Mouse (Mus musculus): ENCODE results near the gene Cxadr. TPM values are rescaled to one million over a fixed set of nuclear protein-coding genes. Genes with fewer than 3 reads are reported as not detected.

The Cxadr gene
- polyA plus RNA-seq, 1 experiment from 2014 or later = 24.5 TPM

- 71% methylated on average over 9 of the region's 9 CpGs for WGBS (ENCODE audit: insufficient replicate concordance)
- Histone ChIP-seq H3K9ac (ENCODE audit: low read depth, low read length) (no peak overlapping the region), H3K4me3 (ENCODE audit: low read depth, low read length) (no peak overlapping the region), H3K9me3 (replicated peaks; ENCODE audit: control insufficient read depth, low read length) (no peaks in the 10 kb centered on the region), H3K27me3 (ENCODE audit: control insufficient read depth, insufficient read depth, low read length) (no peaks in the 10 kb centered on the region), H3K27ac (ENCODE audit: low read depth, low read length) (no peak overlapping the region), H3K36me3 (ENCODE audit: control insufficient read depth, insufficient read depth, low read length) (no peaks in the 10 kb centered on the region), H3K4me2 (no peak overlapping the region), H3K4me1 (ENCODE audit: control insufficient read depth, insufficient read depth, low read length) (peaks cover 3% of the 10 kb centered on the region; the same call in 1 of the 2 replicates)
- ATAC-seq (replicated peaks; ENCODE audit: insufficient number of reproducible peaks, low FRiP score, low TSS enrichment) = no peak
Measured at GRCm38 (mm10) chr16:78296114-78296513, 5.2 kb upstream of the Cxadr start.

DNA sequence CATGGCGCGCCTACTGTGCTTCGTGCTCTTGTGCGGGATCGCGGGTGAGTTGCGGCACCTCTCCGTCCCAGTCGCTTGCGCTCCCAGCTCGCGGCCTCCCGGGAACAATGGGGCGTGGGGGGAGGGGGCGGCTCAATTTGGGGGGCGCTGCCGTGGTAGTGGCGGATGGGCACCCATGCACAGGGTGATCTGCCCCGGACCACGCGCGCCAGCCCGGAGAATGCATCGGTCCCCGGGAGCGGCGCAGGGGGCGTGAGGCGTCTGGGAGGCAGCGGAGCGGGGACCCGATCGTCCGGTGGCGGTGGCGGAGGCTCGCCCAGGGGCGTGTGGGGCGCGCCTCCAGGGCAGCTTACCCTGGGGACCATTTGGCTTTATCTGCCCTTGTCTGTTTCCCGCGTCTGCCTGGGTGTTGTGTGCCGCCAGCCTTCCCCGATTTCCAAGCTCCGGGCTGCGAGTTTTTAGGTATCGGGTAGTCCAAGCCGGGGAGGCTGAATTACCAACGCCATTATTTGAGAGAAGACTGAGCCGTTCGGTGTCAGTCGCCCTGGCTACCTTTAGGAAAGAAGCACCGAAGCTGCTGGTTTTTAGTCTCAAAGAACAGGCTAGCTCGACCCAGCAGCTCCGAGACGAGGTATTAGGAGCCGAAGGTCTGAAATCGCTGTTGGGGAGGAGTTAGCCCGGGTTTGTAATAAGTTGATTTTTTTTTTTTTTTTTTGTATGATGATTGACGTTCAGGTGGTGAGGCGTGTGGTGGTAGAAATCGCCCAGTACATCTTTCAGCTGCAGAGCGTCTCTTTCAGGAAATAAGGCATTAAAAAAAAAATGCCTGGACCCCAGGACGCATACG lies 765 bp downstream of the Cxadr start:
- peak overlapping the region; percentile 92 for H3K9ac ChIP-seq (ENCODE audit: low read depth, low read length)
- under 1% methylated on average over 63 of the region's 65 CpGs for WGBS (ENCODE audit: insufficient replicate concordance)
- peaks cover 12% of the 10 kb centered on the region for H3K4me1 ChIP-seq (ENCODE audit: control insufficient read depth, insufficient read depth, low read length)
- no peaks in the 10 kb centered on the region for H3K9me3 ChIP-seq (replicated peaks; ENCODE audit: control insufficient read depth, low read length)
- H3K4me2 ChIP-seq = peak overlapping the region; percentile 84
- peak overlapping the region; percentile 86 for H3K4me3 ChIP-seq (ENCODE audit: low read depth, low read length)
- H3K27ac ChIP-seq (ENCODE audit: low read depth, low read length) = peak overlapping the region; percentile 62
- no peaks in the 10 kb centered on the region for H3K36me3 ChIP-seq (ENCODE audit: control insufficient read depth, insufficient read depth, low read length)
- ATAC-seq (replicated peaks; ENCODE audit: insufficient number of reproducible peaks, low FRiP score, low TSS enrichment) = peak; percentile 55
- no peaks in the 10 kb centered on the region for H3K27me3 ChIP-seq (ENCODE audit: control insufficient read depth, insufficient read depth, low read length)

GRCm38 (mm10) chr16:78302678-78303050 lies 1.4 kb downstream of the Cxadr start:
- no peaks in the 10 kb centered on the region for H3K36me3 ChIP-seq (ENCODE audit: control insufficient read depth, insufficient read depth, low read length)
- peak overlapping the region; percentile 86 for H3K4me3 ChIP-seq (ENCODE audit: low read depth, low read length)
- 7% methylated on average over 10 of the region's 10 CpGs for WGBS (ENCODE audit: insufficient replicate concordance)
- no peaks in the 10 kb centered on the region for H3K27me3 ChIP-seq (ENCODE audit: control insufficient read depth, insufficient read depth, low read length)
- peak overlapping the region; percentile 92; the same call in 1 of the 2 replicates for H3K9ac ChIP-seq (ENCODE audit: low read depth, low read length)
- no peaks in the 10 kb centered on the region for H3K9me3 ChIP-seq (replicated peaks; ENCODE audit: control insufficient read depth, low read length)
- no peak overlapping the region; the same call in 1 of the 2 replicates for H3K27ac ChIP-seq (ENCODE audit: low read depth, low read length)
- H3K4me1 ChIP-seq (ENCODE audit: control insufficient read depth, insufficient read depth, low read length) = peaks cover 15% of the 10 kb centered on the region
- H3K4me2 ChIP-seq = peak overlapping the region; percentile 84
- no peak for ATAC-seq (replicated peaks; ENCODE audit: insufficient number of reproducible peaks, low FRiP score, low TSS enrichment)

DNA sequence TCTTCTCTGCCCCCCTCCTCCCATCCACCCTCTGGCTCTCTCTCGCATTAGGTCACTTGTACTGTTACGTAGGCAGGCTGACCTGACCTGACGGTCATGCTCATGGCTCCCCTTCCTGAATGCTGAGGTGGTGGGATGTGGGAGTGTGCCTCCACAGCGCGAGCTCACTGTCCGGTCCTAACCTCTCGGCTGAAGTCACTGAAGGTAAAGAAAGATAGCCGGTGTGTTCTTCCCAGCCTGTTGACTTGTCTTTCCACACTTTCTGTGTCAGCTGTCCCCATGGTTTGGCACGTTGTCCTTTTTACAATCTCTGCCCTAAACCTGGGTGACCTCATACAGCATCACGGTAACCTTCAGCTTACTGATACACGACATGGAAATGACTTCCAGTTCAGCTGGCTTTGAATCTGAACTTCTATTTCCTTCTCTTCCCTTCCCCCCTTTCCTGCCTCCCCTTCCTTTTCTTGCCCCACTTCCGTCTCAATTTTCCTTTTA lies 4.4 kb downstream of the Cxadr start:
- Histone ChIP-seq H3K4me1 (ENCODE audit: control insufficient read depth, insufficient read depth, low read length) (peaks cover 23% of the 10 kb centered on the region), H3K4me2 (no peak overlapping the region), H3K36me3 (ENCODE audit: control insufficient read depth, insufficient read depth, low read length) (no peaks in the 10 kb centered on the region), H3K9me3 (replicated peaks; ENCODE audit: control insufficient read depth, low read length) (no peaks in the 10 kb centered on the region), H3K27ac (ENCODE audit: low read depth, low read length) (0 out of 2 replicates have a peak overlapping the region, but pooled peaks have one; percentile 22), H3K4me3 (ENCODE audit: low read depth, low read length) (no peak overlapping the region), H3K9ac (ENCODE audit: low read depth, low read length) (no peak overlapping the region), H3K27me3 (ENCODE audit: control insufficient read depth, insufficient read depth, low read length) (no peaks in the 10 kb centered on the region)
- WGBS (ENCODE audit: insufficient replicate concordance) = 62% methylated on average over 12 of the region's 12 CpGs
- ATAC-seq (replicated peaks; ENCODE audit: insufficient number of reproducible peaks, low FRiP score, low TSS enrichment) = no peak

- no peak overlapping the region for H3K27ac ChIP-seq (ENCODE audit: low read depth, low read length)
- H3K4me1 ChIP-seq (ENCODE audit: control insufficient read depth, insufficient read depth, low read length) = peaks cover 23% of the 10 kb centered on the region
- H3K27me3 ChIP-seq (ENCODE audit: control insufficient read depth, insufficient read depth, low read length) = no peaks in the 10 kb centered on the region
- WGBS (ENCODE audit: insufficient replicate concordance) = 78% methylated on average over 8 of the region's 8 CpGs
- ATAC-seq (replicated peaks; ENCODE audit: insufficient number of reproducible peaks, low FRiP score, low TSS enrichment) = no peak
- no peaks in the 10 kb centered on the region for H3K9me3 ChIP-seq (replicated peaks; ENCODE audit: control insufficient read depth, low read length)
- no peaks in the 10 kb centered on the region for H3K36me3 ChIP-seq (ENCODE audit: control insufficient read depth, insufficient read depth, low read length)
- H3K9ac ChIP-seq (ENCODE audit: low read depth, low read length) = no peak overlapping the region
- no peak overlapping the region for H3K4me3 ChIP-seq (ENCODE audit: low read depth, low read length)
- no peak overlapping the region for H3K4me2 ChIP-seq
Measured at GRCm38 (mm10) chr16:78306606-78307005, 5.3 kb downstream of the Cxadr start.

DNA sequence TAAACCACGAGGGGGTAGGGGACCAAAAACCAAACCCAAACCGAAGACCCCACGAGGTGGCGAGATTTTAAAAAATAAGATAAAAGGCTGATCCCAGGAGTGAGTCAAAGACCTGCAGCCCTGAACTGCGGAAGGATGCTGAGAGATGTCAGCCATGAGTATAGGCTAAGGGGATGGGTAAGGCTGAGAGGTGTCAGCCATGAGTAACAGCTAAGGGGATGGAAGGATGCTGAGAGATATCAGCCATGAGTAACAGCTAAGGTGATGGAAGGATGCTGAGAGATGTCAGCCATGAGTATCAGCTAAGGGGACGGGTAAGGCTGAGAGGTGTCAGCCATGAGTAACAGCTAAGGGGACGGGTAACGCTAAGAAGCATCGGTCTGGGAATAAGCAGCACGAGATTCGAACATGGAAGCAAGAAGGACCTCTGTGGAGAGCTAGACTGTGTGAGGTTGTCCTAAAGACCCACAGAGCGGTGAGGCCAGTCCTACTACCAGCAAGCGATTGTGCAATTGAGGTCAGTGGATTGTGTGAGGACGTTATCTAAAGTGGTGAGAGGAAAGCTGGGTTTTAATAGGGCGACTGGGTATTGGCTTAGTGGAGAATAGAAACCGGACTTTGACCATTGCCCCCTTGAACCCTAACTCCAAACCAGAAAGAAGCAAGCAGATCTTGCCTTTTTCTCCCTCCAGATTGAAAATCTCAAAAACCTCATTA lies 6.3 kb downstream of the Cxadr start:
- no peaks in the 10 kb centered on the region for H3K36me3 ChIP-seq (ENCODE audit: control insufficient read depth, insufficient read depth, low read length)
- H3K4me1 ChIP-seq (ENCODE audit: control insufficient read depth, insufficient read depth, low read length) = peaks cover 28% of the 10 kb centered on the region
- WGBS (ENCODE audit: insufficient replicate concordance) = 87% methylated on average over 16 of the region's 16 CpGs
- no peaks in the 10 kb centered on the region for H3K9me3 ChIP-seq (replicated peaks; ENCODE audit: control insufficient read depth, low read length)
- H3K27ac ChIP-seq (ENCODE audit: low read depth, low read length) = no peak overlapping the region
- no peaks in the 10 kb centered on the region for H3K27me3 ChIP-seq (ENCODE audit: control insufficient read depth, insufficient read depth, low read length)
- no peak overlapping the region for H3K9ac ChIP-seq (ENCODE audit: low read depth, low read length)
- H3K4me2 ChIP-seq = no peak overlapping the region
- ATAC-seq (replicated peaks; ENCODE audit: insufficient number of reproducible peaks, low FRiP score, low TSS enrichment) = no peak
- no peak overlapping the region for H3K4me3 ChIP-seq (ENCODE audit: low read depth, low read length)

GRCm38 (mm10) chr16:78309258-78309657 lies 8.0 kb downstream of the Cxadr start:
- 61% methylated on average over 6 of the region's 6 CpGs for WGBS (ENCODE audit: insufficient replicate concordance)

DNA sequence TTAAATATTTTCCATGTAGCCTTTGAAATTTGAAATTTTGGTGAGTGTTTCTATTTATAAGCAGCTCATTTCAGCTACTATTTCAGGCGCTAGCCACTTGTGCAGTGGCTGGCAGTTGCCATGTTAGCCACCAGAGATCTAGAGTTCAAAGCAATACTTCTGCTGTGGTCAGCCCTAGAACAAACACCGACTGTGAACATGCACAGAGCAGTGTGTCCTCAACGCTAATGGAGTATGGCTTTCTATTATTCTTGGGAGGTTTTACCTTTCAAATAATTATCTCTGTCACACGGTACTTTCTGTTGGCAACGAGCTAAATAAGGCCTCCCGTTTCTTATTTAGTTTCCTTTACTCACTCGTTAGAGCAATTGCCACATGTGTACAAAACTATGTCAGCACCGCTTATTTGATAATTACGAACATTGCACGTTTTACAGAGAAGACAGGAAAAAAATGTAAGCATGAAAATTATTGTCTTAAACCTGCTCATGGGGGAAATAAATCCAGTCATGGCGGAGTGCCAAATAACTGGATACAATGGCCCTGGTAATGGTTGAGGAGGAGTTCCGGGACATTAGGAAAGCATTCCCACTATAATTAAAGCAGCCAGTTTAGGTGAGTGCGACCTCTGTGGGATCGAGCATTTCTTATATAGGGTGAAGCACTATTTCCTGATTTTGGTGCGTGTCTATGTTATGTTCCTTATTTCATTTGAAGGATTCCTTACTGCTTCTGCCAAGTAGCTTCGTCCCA lies 12.0 kb downstream of the Cxadr start:
- Histone ChIP-seq H3K4me2 (peak overlapping the region; percentile 3; the same call in 1 of the 2 replicates), H3K27me3 (ENCODE audit: control insufficient read depth, insufficient read depth, low read length) (no peaks in the 10 kb centered on the region), H3K9ac (ENCODE audit: low read depth, low read length) (no peak overlapping the region), H3K4me1 (ENCODE audit: control insufficient read depth, insufficient read depth, low read length) (peaks cover 30% of the 10 kb centered on the region), H3K9me3 (replicated peaks; ENCODE audit: control insufficient read depth, low read length) (no peaks in the 10 kb centered on the region), H3K4me3 (ENCODE audit: low read depth, low read length) (no peak overlapping the region), H3K27ac (ENCODE audit: low read depth, low read length) (0 out of 2 replicates have a peak overlapping the region, but pooled peaks have one; percentile 24), H3K36me3 (ENCODE audit: control insufficient read depth, insufficient read depth, low read length) (no peaks in the 10 kb centered on the region)
- no peak for ATAC-seq (replicated peaks; ENCODE audit: insufficient number of reproducible peaks, low FRiP score, low TSS enrichment)
- 66% methylated on average over 16 of the region's 16 CpGs for WGBS (ENCODE audit: insufficient replicate concordance)

More at GRCm38 (mm10) chr16:78309258-78309657, 8.0 kb downstream of the Cxadr start:
- Histone ChIP-seq H3K4me2 (no peak overlapping the region), H3K4me3 (ENCODE audit: low read depth, low read length) (no peak overlapping the region), H3K36me3 (ENCODE audit: control insufficient read depth, insufficient read depth, low read length) (no peaks in the 10 kb centered on the region), H3K27me3 (ENCODE audit: control insufficient read depth, insufficient read depth, low read length) (no peaks in the 10 kb centered on the region), H3K9ac (ENCODE audit: low read depth, low read length) (no peak overlapping the region), H3K9me3 (replicated peaks; ENCODE audit: control insufficient read depth, low read length) (no peaks in the 10 kb centered on the region), H3K27ac (ENCODE audit: low read depth, low read length) (peak overlapping the region; percentile 22; the same call in 1 of the 2 replicates), H3K4me1 (ENCODE audit: control insufficient read depth, insufficient read depth, low read length) (peaks cover 28% of the 10 kb centered on the region)
- ATAC-seq (replicated peaks; ENCODE audit: insufficient number of reproducible peaks, low FRiP score, low TSS enrichment) = no peak

Measured in heart, embryonic 11.5 days (tissue).